Mouse (Mus musculus): ENCODE measurements around the gene Cmbl. TPM values are rescaled to one million over a fixed set of nuclear protein-coding genes. Genes with fewer than 3 reads are reported as not detected.

Cmbl gene
- polyA plus RNA-seq, 1 experiment from 2014 or later: 5.2 TPM

DNA sequence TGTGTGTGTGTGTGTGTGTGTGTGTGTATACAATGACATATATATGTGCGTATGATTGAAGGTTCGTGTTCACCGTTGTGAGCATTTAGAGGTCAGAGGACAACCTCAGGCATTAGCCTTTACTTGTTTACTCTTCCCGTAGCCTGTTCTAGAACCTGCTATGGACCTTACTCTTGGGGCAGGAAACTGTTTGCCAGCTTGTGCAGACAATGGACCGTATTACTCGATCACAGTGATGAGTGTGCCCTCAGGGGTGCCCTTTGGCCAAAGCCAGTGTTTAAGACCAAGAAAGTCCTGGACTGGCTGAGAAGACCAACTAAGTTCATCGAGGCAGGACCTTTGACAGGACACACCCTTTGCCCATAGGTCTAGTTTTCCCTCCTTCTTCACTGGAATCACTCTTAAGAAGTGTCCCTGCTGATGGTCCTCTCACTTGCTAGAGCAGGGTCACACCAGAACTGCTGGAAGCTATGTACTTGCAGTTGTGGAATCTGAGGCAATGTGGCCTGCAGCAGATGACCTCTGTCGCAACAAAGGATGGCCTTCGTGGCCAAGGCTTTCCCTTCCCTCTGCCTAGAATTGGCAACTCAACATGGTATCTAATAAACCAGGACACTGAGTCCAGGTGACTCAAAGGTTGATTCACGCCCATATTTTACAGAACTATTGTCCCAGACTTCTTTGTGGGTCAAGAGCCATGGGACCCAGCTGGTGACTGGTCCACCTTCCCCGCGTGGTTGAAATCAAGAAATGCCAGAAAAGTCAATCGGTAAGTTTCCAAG is 18.3 kb downstream of the Cmbl start:
- no peak for TF ChIP-seq CTCF (IDR thresholded peaks at IDR 0.05; ENCODE audit: low read depth)
- Histone ChIP-seq H3K9ac (no peak overlapping the region), H3K4me3 (ENCODE audit: low read depth, low read length) (no peak overlapping the region), H3K27ac (ENCODE audit: low read depth) (no peak overlapping the region), H3K27me3 (ENCODE audit: insufficient read depth, low read length) (no peaks in the 10 kb centered on the region), H3K4me2 (no peak overlapping the region), H3K4me1 (ENCODE audit: insufficient read depth) (no peaks in the 10 kb centered on the region), H3K9me3 (ENCODE audit: low read depth, low read length) (no peaks in the 10 kb centered on the region), H3K36me3 (ENCODE audit: insufficient read depth) (no peaks in the 10 kb centered on the region)
- ATAC-seq (ENCODE audit: insufficient read depth) (no peak), DNase-seq (no peak)
- 84% methylated on average over 13 of the region's 13 CpGs for WGBS

DNA sequence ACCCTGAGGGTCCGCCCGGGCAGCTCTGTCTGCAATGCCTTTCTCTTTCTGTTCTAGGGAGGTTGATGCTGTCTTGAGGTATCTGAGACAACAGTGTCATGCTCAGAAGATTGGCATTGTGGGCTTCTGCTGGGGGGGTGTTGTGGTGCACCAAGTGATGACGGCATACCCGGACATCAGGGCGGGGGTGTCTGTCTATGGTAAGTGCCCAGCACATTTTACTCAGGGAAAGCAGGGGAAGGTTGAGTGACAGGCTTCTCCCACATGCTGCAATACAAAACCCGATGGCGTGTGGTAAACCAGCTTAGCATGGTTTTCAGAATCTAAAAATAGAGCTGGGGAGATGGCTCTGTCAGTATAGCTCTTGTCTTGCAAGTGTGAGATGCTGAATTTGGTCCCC is 20.0 kb downstream of the Cmbl start:
- no peak overlapping the region for H3K4me2 ChIP-seq
- no peaks in the 10 kb centered on the region for H3K4me1 ChIP-seq (ENCODE audit: insufficient read depth)
- WGBS: 81% methylated on average over 7 of the region's 7 CpGs
- H3K9me3 ChIP-seq (ENCODE audit: low read depth, low read length): no peaks in the 10 kb centered on the region
- DNase-seq (no peak), ATAC-seq (ENCODE audit: insufficient read depth) (no peak)
- no peak overlapping the region for H3K4me3 ChIP-seq (ENCODE audit: low read depth, low read length)
- no peaks in the 10 kb centered on the region for H3K27me3 ChIP-seq (ENCODE audit: insufficient read depth, low read length)
- H3K9ac ChIP-seq: no peak overlapping the region
- no peak for TF ChIP-seq CTCF (IDR thresholded peaks at IDR 0.05; ENCODE audit: low read depth)
- peaks cover 17% of the 10 kb centered on the region for H3K36me3 ChIP-seq (ENCODE audit: insufficient read depth)
- no peak overlapping the region for H3K27ac ChIP-seq (ENCODE audit: low read depth)

DNA sequence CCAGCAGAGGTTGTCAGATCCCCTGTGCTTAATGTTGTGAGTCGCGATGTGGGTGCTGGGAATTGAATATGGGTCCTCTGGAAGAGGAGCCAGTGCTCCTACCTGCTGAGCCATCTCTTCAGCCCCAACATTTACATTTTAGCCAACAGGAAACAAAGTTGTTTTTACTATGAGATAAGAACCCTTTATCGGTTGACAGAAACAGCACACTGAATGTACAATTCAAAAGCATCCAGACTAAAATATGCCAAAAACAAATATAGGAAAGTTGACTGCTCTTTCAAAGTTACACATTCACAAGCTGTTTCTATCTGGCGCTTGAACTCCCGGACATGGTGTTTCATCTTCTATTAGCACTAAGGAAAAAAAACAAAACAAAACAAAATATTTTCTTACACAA is 20.9 kb downstream of the Cmbl start:
- Histone ChIP-seq H3K27ac (ENCODE audit: low read depth) (no peak overlapping the region), H3K36me3 (ENCODE audit: insufficient read depth) (peaks cover 26% of the 10 kb centered on the region), H3K4me2 (no peak overlapping the region), H3K9me3 (ENCODE audit: low read depth, low read length) (no peaks in the 10 kb centered on the region), H3K4me3 (ENCODE audit: low read depth, low read length) (no peak overlapping the region), H3K4me1 (ENCODE audit: insufficient read depth) (no peaks in the 10 kb centered on the region), H3K27me3 (ENCODE audit: insufficient read depth, low read length) (no peaks in the 10 kb centered on the region), H3K9ac (no peak overlapping the region)
- TF ChIP-seq CTCF (IDR thresholded peaks at IDR 0.05; ENCODE audit: low read depth): no peak
- ATAC-seq (ENCODE audit: insufficient read depth): no peak
- 73% methylated on average over 5 of the region's 5 CpGs for WGBS
- no peak for DNase-seq

DNA sequence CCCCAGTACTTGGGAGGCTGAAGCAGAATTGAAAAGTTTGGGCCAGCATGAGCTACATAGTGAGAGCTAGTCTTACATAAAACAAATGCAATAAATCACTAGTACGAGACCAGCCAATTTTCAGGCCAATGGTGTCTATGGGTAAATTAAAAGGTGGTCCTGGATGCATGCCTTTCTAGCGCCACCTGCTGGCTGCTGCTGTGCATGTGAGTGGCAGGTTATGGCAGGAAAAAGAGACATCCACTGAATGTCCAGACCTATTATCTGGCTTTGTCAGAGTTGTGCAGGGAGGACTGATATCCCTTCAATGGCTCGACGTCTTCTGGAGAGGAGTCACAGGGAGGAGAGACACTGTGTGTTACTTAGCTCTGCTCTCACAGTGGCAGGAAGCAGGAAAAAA is 21.3 kb downstream of the Cmbl start:
- H3K4me1 ChIP-seq (ENCODE audit: insufficient read depth): no peaks in the 10 kb centered on the region
- no peak overlapping the region for H3K27ac ChIP-seq (ENCODE audit: low read depth)
- TF ChIP-seq CTCF (IDR thresholded peaks at IDR 0.05; ENCODE audit: low read depth): peak; percentile 98
- peaks cover 30% of the 10 kb centered on the region for H3K36me3 ChIP-seq (ENCODE audit: insufficient read depth)
- H3K4me2 ChIP-seq: no peak overlapping the region
- H3K27me3 ChIP-seq (ENCODE audit: insufficient read depth, low read length): no peaks in the 10 kb centered on the region
- H3K9me3 ChIP-seq (ENCODE audit: low read depth, low read length): no peaks in the 10 kb centered on the region
- H3K9ac ChIP-seq: no peak overlapping the region
- ATAC-seq (ENCODE audit: insufficient read depth) (peak; percentile 36; the same call in 1 of the 2 replicates), DNase-seq (peak; percentile 93)
- 6% methylated on average over 4 of the region's 4 CpGs for WGBS
- H3K4me3 ChIP-seq (ENCODE audit: low read depth, low read length): no peak overlapping the region

DNA sequence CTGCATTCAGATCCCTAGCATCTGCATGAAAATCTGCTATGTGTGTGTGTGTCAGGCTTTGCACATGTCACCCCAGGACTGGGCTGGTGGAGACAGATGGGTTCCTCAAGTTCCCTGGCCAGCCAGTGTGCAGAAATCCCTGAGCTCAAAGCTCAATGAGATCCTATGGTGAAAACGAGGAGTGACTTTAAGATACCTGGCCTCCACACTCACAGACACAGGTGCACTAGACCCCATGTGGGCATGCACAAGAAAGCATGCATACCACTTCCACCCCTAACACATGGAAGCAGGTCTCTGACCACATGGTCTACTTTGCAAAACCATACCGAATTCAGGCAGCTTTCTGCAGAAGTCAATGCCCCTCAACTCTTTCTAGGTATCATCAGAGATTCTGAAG is 22.6 kb downstream of the Cmbl start:
- Histone ChIP-seq H3K27ac (ENCODE audit: low read depth) (no peak overlapping the region), H3K27me3 (ENCODE audit: insufficient read depth, low read length) (no peaks in the 10 kb centered on the region), H3K4me2 (no peak overlapping the region), H3K4me3 (ENCODE audit: low read depth, low read length) (no peak overlapping the region), H3K4me1 (ENCODE audit: insufficient read depth) (no peaks in the 10 kb centered on the region), H3K36me3 (ENCODE audit: insufficient read depth) (peaks cover 43% of the 10 kb centered on the region), H3K9me3 (ENCODE audit: low read depth, low read length) (no peaks in the 10 kb centered on the region), H3K9ac (no peak overlapping the region)
- ATAC-seq (ENCODE audit: insufficient read depth) (no peak), DNase-seq (no peak)
- no peak for TF ChIP-seq CTCF (IDR thresholded peaks at IDR 0.05; ENCODE audit: low read depth)
- 66% methylated on average over 2 of the region's 2 CpGs for WGBS

- Histone ChIP-seq H3K4me2 (no peak overlapping the region), H3K27me3 (ENCODE audit: insufficient read depth, low read length) (no peaks in the 10 kb centered on the region), H3K36me3 (ENCODE audit: insufficient read depth) (peaks cover 56% of the 10 kb centered on the region), H3K9me3 (ENCODE audit: low read depth, low read length) (no peaks in the 10 kb centered on the region), H3K4me1 (ENCODE audit: insufficient read depth) (no peaks in the 10 kb centered on the region), H3K27ac (ENCODE audit: low read depth) (no peak overlapping the region), H3K9ac (no peak overlapping the region), H3K4me3 (ENCODE audit: low read depth, low read length) (no peak overlapping the region)
- no peak for TF ChIP-seq CTCF (IDR thresholded peaks at IDR 0.05; ENCODE audit: low read depth)
- ATAC-seq (ENCODE audit: insufficient read depth) (peak; percentile 39; the same call in 1 of the 2 replicates), DNase-seq (no peak)
- WGBS: 48% methylated on average over 8 of the region's 8 CpGs
These were observed 23.9 kb downstream of the Cmbl start for GRCm38 (mm10) chr15:31588989-31589640.

DNA sequence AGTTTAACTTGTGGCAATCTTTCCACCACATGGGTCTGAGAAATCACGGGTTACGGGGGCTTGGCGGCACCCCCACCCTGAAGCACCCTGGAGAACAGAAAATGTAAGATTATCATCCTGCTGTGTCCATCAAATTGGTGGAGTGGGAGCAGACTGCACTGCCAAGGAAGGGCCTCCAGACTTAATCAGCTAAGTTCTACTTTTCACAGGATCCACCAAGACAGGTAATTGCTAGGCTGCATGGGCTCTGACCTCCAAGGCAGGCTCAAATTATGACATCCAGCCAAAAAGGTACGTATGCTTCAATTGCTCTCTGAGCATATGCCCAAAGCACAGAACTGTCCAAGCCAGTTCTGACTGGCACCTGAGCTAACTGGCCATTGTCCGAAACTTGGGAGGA is 25.0 kb downstream of the Cmbl start:
- Histone ChIP-seq H3K36me3 (ENCODE audit: insufficient read depth) (peaks cover 67% of the 10 kb centered on the region), H3K27me3 (ENCODE audit: insufficient read depth, low read length) (no peaks in the 10 kb centered on the region), H3K9me3 (ENCODE audit: low read depth, low read length) (no peaks in the 10 kb centered on the region), H3K4me1 (ENCODE audit: insufficient read depth) (no peaks in the 10 kb centered on the region), H3K4me2 (no peak overlapping the region), H3K27ac (ENCODE audit: low read depth) (no peak overlapping the region), H3K9ac (no peak overlapping the region), H3K4me3 (ENCODE audit: low read depth, low read length) (no peak overlapping the region)
- WGBS: 89% methylated on average over 5 of the region's 5 CpGs
- no peak for ATAC-seq (ENCODE audit: insufficient read depth)
- DNase-seq: no peak
- no peak for TF ChIP-seq CTCF (IDR thresholded peaks at IDR 0.05; ENCODE audit: low read depth)
